Mouse (Mus musculus): ENCODE results near the gene Arhgap17.

Gene Arhgap17

DNA sequence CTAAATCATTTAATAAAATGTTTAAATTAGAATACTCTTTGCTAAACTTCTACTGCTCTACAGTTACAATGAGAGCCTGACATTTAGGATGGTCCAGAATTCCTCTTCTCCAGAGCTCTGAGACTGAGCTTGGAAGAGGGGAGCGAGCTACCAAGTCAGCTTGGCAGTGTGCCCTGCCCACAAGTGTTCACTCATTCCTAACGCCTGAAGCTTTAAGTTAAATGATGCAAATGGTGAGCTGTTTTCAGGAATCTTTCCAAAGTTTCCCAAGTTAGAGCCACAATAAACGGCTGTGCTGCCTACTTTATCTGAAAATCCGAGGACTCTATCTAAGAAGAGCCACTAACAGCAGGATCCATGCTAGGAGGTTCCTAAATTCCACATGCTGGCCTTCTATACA is 85.9 kb downstream of the Arhgap17 start:
- Histone ChIP-seq H3K27me3 (ENCODE audit: insufficient read depth, low read length) (no peaks in the 10 kb centered on the region), H3K36me3 (ENCODE audit: insufficient read depth, low read length) (peaks cover 89% of the 10 kb centered on the region), H3K4me3 (replicated peaks; ENCODE audit: low read length) (no peak overlapping the region), H3K4me1 (replicated peaks; ENCODE audit: low read depth, low read length) (no peaks in the 10 kb centered on the region; the same call in 1 of the 2 replicates), H3K9me3 (ENCODE audit: low read length) (no peaks in the 10 kb centered on the region)
- no peak for TF ChIP-seq NANOG (IDR thresholded peaks at IDR 0.05; ENCODE audit: borderline replicate concordance, low read length)
- TF ChIP-seq POU5F1 (IDR thresholded peaks at IDR 0.05; ENCODE audit: borderline replicate concordance, low read length): no peak
- TF ChIP-seq CTCF (conservative IDR thresholded peaks at IDR 0.05; ENCODE audit: low read length): no peak

DNA sequence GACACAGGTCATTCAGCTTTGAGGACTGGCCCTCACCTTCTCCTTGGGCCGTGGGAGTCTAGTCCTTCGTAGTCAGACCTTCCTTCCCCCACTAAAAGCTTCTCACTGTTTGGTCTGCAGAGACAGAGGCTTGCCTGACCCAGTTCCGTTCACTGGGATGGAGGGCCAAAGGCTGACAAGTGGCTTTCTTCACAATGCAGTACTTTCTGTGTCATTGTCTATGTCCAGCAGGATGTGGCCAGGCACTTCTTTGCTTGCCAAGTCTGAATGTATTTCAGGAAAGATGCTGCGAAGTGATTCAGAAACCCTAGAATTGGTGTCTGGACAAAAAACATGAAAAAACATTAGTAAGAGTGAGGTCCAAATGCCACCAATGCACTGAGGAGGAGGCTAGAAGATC is 89.9 kb downstream of the Arhgap17 start:
- Histone ChIP-seq H3K4me1 (replicated peaks; ENCODE audit: low read depth, low read length) (peaks cover 13% of the 10 kb centered on the region), H3K36me3 (ENCODE audit: insufficient read depth, low read length) (peaks cover 70% of the 10 kb centered on the region), H3K4me3 (replicated peaks; ENCODE audit: low read length) (no peak overlapping the region), H3K9me3 (ENCODE audit: low read length) (no peaks in the 10 kb centered on the region), H3K27me3 (ENCODE audit: insufficient read depth, low read length) (no peaks in the 10 kb centered on the region)
- TF ChIP-seq POU5F1 (IDR thresholded peaks at IDR 0.05; ENCODE audit: borderline replicate concordance, low read length) (no peak), CTCF (conservative IDR thresholded peaks at IDR 0.05; ENCODE audit: low read length) (no peak), NANOG (IDR thresholded peaks at IDR 0.05; ENCODE audit: borderline replicate concordance, low read length) (no peak)

DNA sequence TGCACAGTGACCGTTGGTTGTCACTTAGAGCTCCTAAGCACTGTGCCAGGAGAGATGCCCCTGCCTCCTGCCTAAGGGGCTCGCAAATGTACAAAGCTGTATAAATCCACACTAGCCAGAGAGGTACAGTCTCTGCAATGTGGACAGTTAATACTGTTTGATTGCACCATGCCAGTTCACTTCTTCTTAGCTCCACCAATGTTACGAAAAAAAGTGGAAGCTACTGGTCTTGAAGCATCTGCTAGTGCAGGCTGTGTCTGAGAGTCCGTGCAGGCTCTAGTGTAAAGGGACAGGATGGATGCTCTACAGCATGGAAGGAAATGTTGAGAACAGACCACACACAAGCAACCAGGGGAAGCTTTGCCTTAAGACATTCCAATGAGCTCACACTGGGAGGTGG is 93.1 kb downstream of the Arhgap17 start:
- H3K4me1 ChIP-seq (replicated peaks; ENCODE audit: low read depth, low read length): peaks cover 34% of the 10 kb centered on the region

DNA sequence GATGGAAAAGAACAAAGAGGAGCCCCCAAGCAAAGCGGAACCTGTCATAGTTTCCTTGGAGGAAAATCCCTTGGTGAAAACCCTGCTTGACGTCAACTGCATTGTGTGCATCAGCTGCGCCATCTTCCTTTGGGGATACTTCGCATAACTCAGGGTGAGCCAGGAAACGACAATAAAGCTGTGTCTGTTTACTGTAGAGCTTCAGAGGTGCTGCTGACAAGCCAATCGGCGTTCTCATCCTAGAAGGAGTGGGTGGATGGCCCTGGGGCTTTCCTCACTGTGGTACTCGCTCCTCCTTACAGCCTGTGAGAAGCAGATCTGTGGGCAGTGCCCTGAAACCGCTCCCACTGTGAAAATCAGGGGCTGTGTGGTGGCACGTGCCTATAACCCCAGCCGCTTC is 96.7 kb downstream of the Arhgap17 start:
- H3K9me3 ChIP-seq (ENCODE audit: low read length): no peaks in the 10 kb centered on the region
- no peak for TF ChIP-seq POU5F1 (IDR thresholded peaks at IDR 0.05; ENCODE audit: borderline replicate concordance, low read length)
- no peak for TF ChIP-seq NANOG (IDR thresholded peaks at IDR 0.05; ENCODE audit: borderline replicate concordance, low read length)
- no peak for TF ChIP-seq CTCF (conservative IDR thresholded peaks at IDR 0.05; ENCODE audit: low read length)
- H3K4me3 ChIP-seq (replicated peaks; ENCODE audit: low read length): no peak overlapping the region
- no peaks in the 10 kb centered on the region for H3K27me3 ChIP-seq (ENCODE audit: insufficient read depth, low read length)
- peaks cover 34% of the 10 kb centered on the region for H3K4me1 ChIP-seq (replicated peaks; ENCODE audit: low read depth, low read length)
- peaks cover 49% of the 10 kb centered on the region for H3K36me3 ChIP-seq (ENCODE audit: insufficient read depth, low read length)

More for the DNA sequence above, 93.1 kb downstream of the Arhgap17 start:
- Histone ChIP-seq H3K4me3 (replicated peaks; ENCODE audit: low read length) (no peak overlapping the region), H3K27me3 (ENCODE audit: insufficient read depth, low read length) (no peaks in the 10 kb centered on the region), H3K36me3 (ENCODE audit: insufficient read depth, low read length) (peaks cover 54% of the 10 kb centered on the region), H3K9me3 (ENCODE audit: low read length) (no peaks in the 10 kb centered on the region)
- TF ChIP-seq NANOG (IDR thresholded peaks at IDR 0.05; ENCODE audit: borderline replicate concordance, low read length) (no peak), CTCF (conservative IDR thresholded peaks at IDR 0.05; ENCODE audit: low read length) (no peak), POU5F1 (IDR thresholded peaks at IDR 0.05; ENCODE audit: borderline replicate concordance, low read length) (no peak)

DNA sequence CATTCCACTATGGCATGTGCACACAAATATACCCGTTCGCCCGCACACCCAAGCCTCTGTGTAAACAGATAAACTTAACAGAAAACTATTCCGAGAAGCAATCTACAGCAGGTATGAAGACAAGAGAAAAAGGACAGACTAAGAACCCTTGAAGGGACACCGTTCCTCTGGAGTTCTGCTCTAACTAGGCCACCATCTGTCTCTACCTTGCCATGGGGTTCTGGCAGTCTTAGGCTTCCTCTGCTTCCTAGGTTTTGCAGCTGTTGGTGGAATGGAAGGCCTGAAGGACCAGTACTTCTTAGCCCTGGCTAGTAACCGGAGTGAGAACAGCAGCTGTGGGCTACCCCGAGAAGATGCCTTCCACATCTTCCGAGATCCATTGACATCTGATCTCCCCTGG is 111.6 kb downstream of the Arhgap17 start:
- H3K9me3 ChIP-seq (ENCODE audit: low read length): no peaks in the 10 kb centered on the region
- H3K4me1 ChIP-seq (replicated peaks; ENCODE audit: low read depth, low read length): peaks cover 4% of the 10 kb centered on the region; the same call in 1 of the 2 replicates
- H3K36me3 ChIP-seq (ENCODE audit: insufficient read depth, low read length): peaks cover 52% of the 10 kb centered on the region
- H3K27me3 ChIP-seq (ENCODE audit: insufficient read depth, low read length): no peaks in the 10 kb centered on the region
- H3K4me3 ChIP-seq (replicated peaks; ENCODE audit: low read length): no peak overlapping the region
- TF ChIP-seq NANOG (IDR thresholded peaks at IDR 0.05; ENCODE audit: borderline replicate concordance, low read length) (no peak), POU5F1 (IDR thresholded peaks at IDR 0.05; ENCODE audit: borderline replicate concordance, low read length) (no peak), CTCF (conservative IDR thresholded peaks at IDR 0.05; ENCODE audit: low read length) (no peak)

DNA sequence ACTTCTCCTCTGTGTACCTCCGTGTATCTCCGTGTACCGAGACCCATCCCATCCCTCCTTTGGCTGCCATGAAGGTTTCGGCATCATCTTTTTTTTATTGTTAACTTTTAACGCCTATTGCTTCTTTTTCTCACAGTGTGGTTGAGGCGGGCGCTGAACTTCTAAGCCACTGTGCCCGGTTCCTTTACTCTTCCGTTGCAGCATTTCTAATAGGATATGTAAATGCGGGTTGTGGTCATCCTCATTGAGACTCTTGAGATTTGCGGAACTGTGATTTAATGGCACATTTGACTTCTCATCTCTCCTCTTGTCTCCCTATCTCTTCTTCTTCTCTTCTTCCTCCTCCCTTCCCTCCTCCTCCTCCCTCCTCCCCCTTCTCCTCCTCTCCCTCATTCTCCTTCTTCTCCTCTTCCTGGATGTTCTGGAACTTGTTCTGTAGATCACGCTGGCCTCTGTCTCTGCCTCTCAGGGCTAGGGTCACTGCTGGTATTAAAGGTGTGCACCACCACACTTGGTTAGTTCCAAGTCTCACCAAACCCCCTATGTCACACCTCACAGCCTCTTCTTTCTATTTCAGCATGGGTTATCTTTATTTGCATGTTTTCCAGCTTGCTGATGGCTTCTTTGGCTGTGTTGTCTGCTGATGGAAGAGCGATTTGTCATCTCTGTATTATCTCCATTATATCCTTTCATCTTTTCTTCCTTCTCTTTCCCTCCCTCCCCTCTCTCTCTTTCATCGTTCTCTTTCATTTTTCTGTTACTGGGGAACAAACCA is 115.3 kb downstream of the Arhgap17 start:
- Histone ChIP-seq H3K4me3 (replicated peaks; ENCODE audit: low read length) (no peak overlapping the region), H3K36me3 (ENCODE audit: insufficient read depth, low read length) (peaks cover 40% of the 10 kb centered on the region), H3K9me3 (ENCODE audit: low read length) (no peaks in the 10 kb centered on the region), H3K27me3 (ENCODE audit: insufficient read depth, low read length) (no peaks in the 10 kb centered on the region), H3K4me1 (replicated peaks; ENCODE audit: low read depth, low read length) (peaks cover 28% of the 10 kb centered on the region)
- TF ChIP-seq NANOG (IDR thresholded peaks at IDR 0.05; ENCODE audit: borderline replicate concordance, low read length) (no peak), CTCF (conservative IDR thresholded peaks at IDR 0.05; ENCODE audit: low read length) (no peak), POU5F1 (IDR thresholded peaks at IDR 0.05; ENCODE audit: borderline replicate concordance, low read length) (no peak)

DNA sequence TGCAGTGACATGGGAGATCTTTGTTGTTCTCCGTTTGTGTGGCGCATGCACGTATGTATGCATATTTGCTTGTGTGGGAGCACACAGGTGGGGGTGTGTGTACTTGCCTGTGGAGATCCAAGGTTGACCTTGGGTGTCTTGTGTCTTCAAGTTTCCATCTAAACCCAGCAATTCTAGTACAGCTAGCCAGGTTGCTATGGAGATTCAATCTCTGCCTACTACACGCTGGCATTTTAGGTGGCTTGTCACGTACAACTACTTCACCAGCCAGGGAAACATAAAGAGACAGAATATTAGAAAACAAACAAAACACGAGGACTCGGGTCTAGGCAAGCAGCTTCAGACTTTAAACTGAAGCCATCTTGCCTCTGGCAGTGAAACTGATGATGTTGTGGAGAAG is 116.3 kb downstream of the Arhgap17 start:
- Histone ChIP-seq H3K36me3 (ENCODE audit: insufficient read depth, low read length) (peaks cover 41% of the 10 kb centered on the region), H3K4me3 (replicated peaks; ENCODE audit: low read length) (no peak overlapping the region), H3K9me3 (ENCODE audit: low read length) (no peaks in the 10 kb centered on the region), H3K27me3 (ENCODE audit: insufficient read depth, low read length) (no peaks in the 10 kb centered on the region), H3K4me1 (replicated peaks; ENCODE audit: low read depth, low read length) (peaks cover 30% of the 10 kb centered on the region)
- no peak for TF ChIP-seq CTCF (conservative IDR thresholded peaks at IDR 0.05; ENCODE audit: low read length)
- TF ChIP-seq NANOG (IDR thresholded peaks at IDR 0.05; ENCODE audit: borderline replicate concordance, low read length): no peak
- no peak for TF ChIP-seq POU5F1 (IDR thresholded peaks at IDR 0.05; ENCODE audit: borderline replicate concordance, low read length)

DNA sequence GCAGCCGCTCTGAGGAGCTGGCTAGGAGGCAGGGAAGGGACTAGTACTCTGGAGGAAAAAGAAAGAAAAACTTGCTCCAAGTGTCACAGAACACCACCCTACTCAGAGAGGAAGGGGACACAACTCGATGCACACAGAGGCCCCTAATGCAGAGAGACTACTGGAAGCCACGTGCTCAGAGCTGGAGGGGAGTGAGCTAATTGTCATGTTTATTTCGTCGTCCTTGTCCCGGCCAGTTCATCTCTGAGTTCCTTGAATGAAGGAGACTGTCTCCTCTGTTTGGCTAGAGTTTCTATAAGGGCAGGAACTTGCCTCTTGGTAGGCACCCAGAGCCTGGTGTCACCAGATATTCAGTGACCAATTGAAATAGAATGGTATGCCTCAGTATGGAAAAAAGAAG is 118.4 kb downstream of the Arhgap17 start:
- H3K36me3 ChIP-seq (ENCODE audit: insufficient read depth, low read length): peaks cover 30% of the 10 kb centered on the region
- peaks cover 42% of the 10 kb centered on the region for H3K4me1 ChIP-seq (replicated peaks; ENCODE audit: low read depth, low read length)
- H3K4me3 ChIP-seq (replicated peaks; ENCODE audit: low read length): no peak overlapping the region
- no peaks in the 10 kb centered on the region for H3K27me3 ChIP-seq (ENCODE audit: insufficient read depth, low read length)
- TF ChIP-seq POU5F1 (IDR thresholded peaks at IDR 0.05; ENCODE audit: borderline replicate concordance, low read length) (no peak), CTCF (conservative IDR thresholded peaks at IDR 0.05; ENCODE audit: low read length) (no peak), NANOG (IDR thresholded peaks at IDR 0.05; ENCODE audit: borderline replicate concordance, low read length) (no peak)
- H3K9me3 ChIP-seq (ENCODE audit: low read length): no peaks in the 10 kb centered on the region

Measured in E14TG2a.4 (cell line).